Mouse (Mus musculus) E14TG2a.4 (cell line): ENCODE results near the gene Fam217b.

Experiments used
- H3K27me3 ChIP-seq: 2 replicates; pipeline ENCODE4 v1.6.1; 2014; ENCODE audit warnings: low read length, control low read depth; ENCODE audit not compliant: insufficient read depth
- H3K36me3 ChIP-seq: 2 replicates; pipeline ENCODE4 v1.6.1; 2014; ENCODE audit warnings: low read length, control low read depth; ENCODE audit not compliant: insufficient read depth
- H3K4me1 ChIP-seq: replicated peaks from 2 replicates; pipeline ENCODE4 v1.6.1; 2014; ENCODE audit warnings: low read depth, low read length, control low read depth
- H3K4me3 ChIP-seq: replicated peaks from 2 replicates; pipeline ENCODE4 v1.5.1; 2014; ENCODE audit warnings: mild to moderate bottlenecking, low read length
- H3K9me3 ChIP-seq: 2 replicates; pipeline ENCODE4 v1.6.1; 2014; ENCODE audit warnings: low read length, control low read depth
- CTCF ChIP-seq: conservative IDR thresholded peaks from 2 replicates; pipeline ENCODE4 v1.5.1; 2014; ENCODE audit warnings: low read length
- NANOG ChIP-seq: IDR thresholded peaks from 2 replicates; pipeline ENCODE4 v1.6.1; 2014; ENCODE audit warnings: borderline replicate concordance, low read length, mixed read lengths
- POU5F1 ChIP-seq: IDR thresholded peaks from 2 replicates; pipeline ENCODE4 v1.6.1; 2014; ENCODE audit warnings: low read length, borderline replicate concordance

Gene Fam217b

GRCm38 (mm10) chr2:178428183-178428582 is 13.9 kb downstream of the Fam217b start:
- TF ChIP-seq NANOG, result no peak
- no peak for TF ChIP-seq CTCF
- no peak for TF ChIP-seq POU5F1
- H3K4me1 ChIP-seq, result peaks cover 4% of the 10 kb centered on the region; the same call in 1 of the 2 replicates
- peaks cover 6% of the 10 kb centered on the region; the same call in 1 of the 2 replicates for H3K27me3 ChIP-seq
- H3K9me3 ChIP-seq, result no peaks in the 10 kb centered on the region
- H3K36me3 ChIP-seq, result no peaks in the 10 kb centered on the region
- H3K4me3 ChIP-seq, result no peak overlapping the region

GRCm38 (mm10) chr2:178428676-178429075 is 14.4 kb downstream of the Fam217b start:
- no peaks in the 10 kb centered on the region for H3K9me3 ChIP-seq
- H3K4me1 ChIP-seq, result peaks cover 4% of the 10 kb centered on the region; the same call in 1 of the 2 replicates
- H3K27me3 ChIP-seq, result peaks cover 6% of the 10 kb centered on the region; the same call in 1 of the 2 replicates
- no peak overlapping the region for H3K4me3 ChIP-seq
- no peak for TF ChIP-seq NANOG
- no peak for TF ChIP-seq CTCF
- TF ChIP-seq POU5F1, result no peak
- H3K36me3 ChIP-seq, result no peaks in the 10 kb centered on the region

- peaks cover 4% of the 10 kb centered on the region; the same call in 1 of the 2 replicates for H3K4me1 ChIP-seq
- H3K36me3 ChIP-seq, result no peaks in the 10 kb centered on the region
- H3K4me3 ChIP-seq, result no peak overlapping the region
- TF ChIP-seq POU5F1 (no peak), NANOG (no peak), CTCF (no peak)
- H3K27me3 ChIP-seq, result peaks cover 6% of the 10 kb centered on the region; the same call in 1 of the 2 replicates
- H3K9me3 ChIP-seq, result no peaks in the 10 kb centered on the region
These were observed 15.1 kb downstream of the Fam217b start for GRCm38 (mm10) chr2:178429426-178429825.

- Histone ChIP-seq H3K4me3 (no peak within 1 kb of the TSS), H3K27me3 (peaks cover 10% of the 10 kb centered on the region; the same call in 1 of the 2 replicates), H3K36me3 (no peaks in the 10 kb centered on the region), H3K9me3 (no peaks in the 10 kb centered on the region), H3K4me1 (peaks cover 4% of the 10 kb centered on the region; the same call in 1 of the 2 replicates)
- no peak for TF ChIP-seq POU5F1
- no peak for TF ChIP-seq CTCF
- TF ChIP-seq NANOG, result no peak
These were observed 15.9 kb downstream of the Fam217b start, which contains the start of gene Cdh26 for GRCm38 (mm10) chr2:178430231-178430630. Gene Cdh26 (plus strand): TSS chr2:178430531.

- no peak for TF ChIP-seq POU5F1
- TF ChIP-seq CTCF, result no peak
- TF ChIP-seq NANOG, result no peak
- H3K9me3 ChIP-seq, result no peaks in the 10 kb centered on the region
- peaks cover 4% of the 10 kb centered on the region; the same call in 1 of the 2 replicates for H3K4me1 ChIP-seq
- peaks cover 4% of the 10 kb centered on the region; the same call in 1 of the 2 replicates for H3K27me3 ChIP-seq
- H3K4me3 ChIP-seq, result no peak overlapping the region
- no peaks in the 10 kb centered on the region for H3K36me3 ChIP-seq
These were observed 19.2 kb downstream of the Fam217b start for GRCm38 (mm10) chr2:178433495-178433894.

- H3K9me3 ChIP-seq, result no peaks in the 10 kb centered on the region
- peaks cover 4% of the 10 kb centered on the region; the same call in 1 of the 2 replicates for H3K27me3 ChIP-seq
- no peak for TF ChIP-seq NANOG
- TF ChIP-seq POU5F1, result no peak
- TF ChIP-seq CTCF, result no peak
- no peak overlapping the region for H3K4me3 ChIP-seq
- peaks cover 4% of the 10 kb centered on the region; the same call in 1 of the 2 replicates for H3K4me1 ChIP-seq
- H3K36me3 ChIP-seq, result no peaks in the 10 kb centered on the region
These were observed 19.6 kb downstream of the Fam217b start for GRCm38 (mm10) chr2:178433903-178434302.

- no peaks in the 10 kb centered on the region for H3K36me3 ChIP-seq
- no peak for TF ChIP-seq NANOG
- no peak for TF ChIP-seq CTCF
- TF ChIP-seq POU5F1, result no peak
- H3K27me3 ChIP-seq, result 0 out of 2 replicates have a peak, but pooled peaks cover 4% of the 10 kb centered on the region
- no peak overlapping the region for H3K4me3 ChIP-seq
- no peaks in the 10 kb centered on the region for H3K9me3 ChIP-seq
- no peaks in the 10 kb centered on the region for H3K4me1 ChIP-seq
These were observed 23.0 kb downstream of the Fam217b start for GRCm38 (mm10) chr2:178437311-178437710.

- no peak overlapping the region for H3K4me3 ChIP-seq
These were observed 35.1 kb downstream of the Fam217b start for GRCm38 (mm10) chr2:178449386-178449785.

GRCm38 (mm10) chr2:178450236-178450635 is 35.9 kb downstream of the Fam217b start:
- H3K27me3 ChIP-seq, result no peaks in the 10 kb centered on the region
- TF ChIP-seq NANOG (no peak), POU5F1 (no peak), CTCF (no peak)
- H3K4me1 ChIP-seq, result no peaks in the 10 kb centered on the region
- H3K4me3 ChIP-seq, result no peak overlapping the region
- H3K36me3 ChIP-seq, result no peaks in the 10 kb centered on the region
- 0 out of 2 replicates have a peak, but pooled peaks cover 7% of the 10 kb centered on the region for H3K9me3 ChIP-seq

More at GRCm38 (mm10) chr2:178449386-178449785, 35.1 kb downstream of the Fam217b start:
- Histone ChIP-seq H3K9me3 (0 out of 2 replicates have a peak, but pooled peaks cover 7% of the 10 kb centered on the region), H3K4me1 (no peaks in the 10 kb centered on the region), H3K27me3 (no peaks in the 10 kb centered on the region), H3K36me3 (no peaks in the 10 kb centered on the region)
- no peak for TF ChIP-seq NANOG
- TF ChIP-seq POU5F1, result no peak
- no peak for TF ChIP-seq CTCF

GRCm38 (mm10) chr2:178450961-178451360 is 36.6 kb downstream of the Fam217b start:
- TF ChIP-seq CTCF (no peak), NANOG (no peak), POU5F1 (no peak)
- 0 out of 2 replicates have a peak, but pooled peaks cover 3% of the 10 kb centered on the region for H3K27me3 ChIP-seq
- 0 out of 2 replicates have a peak, but pooled peaks cover 7% of the 10 kb centered on the region for H3K9me3 ChIP-seq
- H3K4me3 ChIP-seq, result no peak overlapping the region
- H3K36me3 ChIP-seq, result no peaks in the 10 kb centered on the region
- no peaks in the 10 kb centered on the region for H3K4me1 ChIP-seq
